Mouse (Mus musculus) urinary bladder, adult 18-20 months (tissue): ENCODE data around the gene Tshr.
"Not testable (repeated sequence)": the region's sequence is repeated elsewhere in the genome, so short reads cannot be mapped to it uniquely, and the experiment has no call there.

Experiments
- DNase-seq, 2 experiments: peaks; one replicate each; pipeline ENCODE4 v3.0.0; 2022; ENCODE audit warnings: low spot score in 2 of 2, mixed read lengths in 2 of 2

Tshr gene

GRCm38 (mm10) chr12:91496226-91496558 is 111.8 kb downstream of the Tshr start:
- no peak for DNase-seq

GRCm38 (mm10) chr12:91500475-91500874 is 116.1 kb downstream of the Tshr start:
- no peak for DNase-seq

- no peak for DNase-seq
These were observed 127.4 kb downstream of the Tshr start for GRCm38 (mm10) chr12:91511766-91512165.

GRCm38 (mm10) chr12:91513980-91514379 is 129.6 kb downstream of the Tshr start:
- DNase-seq, result no peak

- no peak for DNase-seq
These were observed 133.4 kb downstream of the Tshr start for GRCm38 (mm10) chr12:91517808-91518207.

GRCm38 (mm10) chr12:91523626-91524025 is 139.3 kb downstream of the Tshr start:
- DNase-seq, result no peak

GRCm38 (mm10) chr12:91534514-91534913 is 150.2 kb downstream of the Tshr start:
- no peak for DNase-seq

GRCm38 (mm10) chr12:91540202-91540601 is 155.8 kb downstream of the Tshr start:
- no peak for DNase-seq

GRCm38 (mm10) chr12:91549471-91549870 is 165.1 kb downstream of the Tshr start:
- DNase-seq, result no peak

- DNase-seq, result peak; percentile 16 to 20
These were observed 167.6 kb downstream of the Tshr start for GRCm38 (mm10) chr12:91551773-91552526.

GRCm38 (mm10) chr12:91557358-91558005 is 173.1 kb downstream of the Tshr start:
- DNase-seq, result not testable (repeated sequence)

GRCm38 (mm10) chr12:91558152-91558551 is 173.8 kb downstream of the Tshr start:
- not testable (repeated sequence) for DNase-seq

- no peak for DNase-seq
These were observed 182.8 kb downstream of the Tshr start for GRCm38 (mm10) chr12:91567145-91567544.

GRCm38 (mm10) chr12:91569255-91569654 is 184.9 kb downstream of the Tshr start:
- DNase-seq, result no peak

GRCm38 (mm10) chr12:91571708-91572107 is 187.3 kb downstream of the Tshr start:
- DNase-seq, result no peak

GRCm38 (mm10) chr12:91579665-91580064 is 195.3 kb downstream of the Tshr start:
- DNase-seq, result no peak

GRCm38 (mm10) chr12:91581204-91582070 is 197.1 kb downstream of the Tshr start:
- no peak for DNase-seq

GRCm38 (mm10) chr12:91582362-91583002 is 198.1 kb downstream of the Tshr start:
- DNase-seq, result no peak

- DNase-seq, result no peak
These were observed 199.0 kb downstream of the Tshr start for GRCm38 (mm10) chr12:91583409-91583808.

GRCm38 (mm10) chr12:91585206-91585605 is 200.8 kb downstream of the Tshr start:
- DNase-seq, result no peak

- not testable (repeated sequence) for DNase-seq
These were observed 201.5 kb downstream of the Tshr start for GRCm38 (mm10) chr12:91585815-91586214.

- DNase-seq, result no peak
These were observed 202.7 kb downstream of the Tshr start for GRCm38 (mm10) chr12:91587077-91587476.
